Mouse (Mus musculus) midbrain, embryonic 15.5 days (tissue): ENCODE results near the gene Pum3. TPM values are rescaled to one million over a fixed set of nuclear protein-coding genes. Genes with fewer than 3 reads are reported as not detected.

ENCODE experiments used
- ATAC-seq: fragments of 200-750 bp; cut with Nextera tagmentation; replicated peaks from 2 replicates; pipeline ENCODE4 v1.8.0; 2017; ENCODE audit warnings: moderate TSS enrichment
- H3K27ac ChIP-seq: fragments of 300-500 bp; sonication (generic); 2 replicates; pipeline ENCODE4 v1.5.1; 2015; ENCODE audit warnings: mild to moderate bottlenecking, inconsistent platforms
- H3K27me3 ChIP-seq: fragments of 300-500 bp; sonication (generic); replicated peaks from 2 replicates; pipeline ENCODE4 v1.6.1; 2015; ENCODE audit warnings: inconsistent platforms
- H3K36me3 ChIP-seq: fragments of 300-500 bp; sonication (generic); replicated peaks from 2 replicates; pipeline ENCODE4 v1.6.1; 2015; ENCODE audit warnings: inconsistent platforms
- H3K4me1 ChIP-seq: fragments of 300-500 bp; sonication (generic); 2 replicates; pipeline ENCODE4 v1.6.1; 2015; ENCODE audit warnings: inconsistent platforms
- H3K4me2 ChIP-seq: fragments of 300-500 bp; sonication (generic); 2 replicates; pipeline ENCODE4 v1.6.1; 2015; ENCODE audit warnings: inconsistent platforms, mild to moderate bottlenecking, moderate library complexity
- H3K4me3 ChIP-seq: fragments of 300-500 bp; sonication (generic); 2 replicates; pipeline ENCODE4 v1.5.1; 2015; ENCODE audit warnings: mild to moderate bottlenecking, inconsistent platforms
- H3K9ac ChIP-seq: fragments of 300-500 bp; sonication (generic); 2 replicates; pipeline ENCODE4 v1.6.1; 2015; ENCODE audit warnings: mild to moderate bottlenecking, inconsistent platforms
- H3K9me3 ChIP-seq: fragments of 300-500 bp; sonication (generic); 2 replicates; pipeline ENCODE4 v1.6.1; 2016; ENCODE audit warnings: inconsistent platforms
- WGBS: fragments of 180-500 bp; shearing (Covaris S2); methylation state at CpG from one replicate; pipeline ENCODE4 v1.1.7; 2015; ENCODE audit warnings: mixed read lengths; 5-methylcytosine and 5-hydroxymethylcytosine counted together
- polyA plus RNA-seq: library from polyadenylated mRNA; unstranded; fragments of >200 nt; fragmentation: Nextera tagmentation; extraction: Ambion mirVana; gene quantifications from 2 replicates; pipeline ENCODE4 v1.2.1, GENCODE M21; 2015

Pum3 gene
- polyA plus RNA-seq, 1 experiment from 2014 or later = 56.2 TPM

DNA sequence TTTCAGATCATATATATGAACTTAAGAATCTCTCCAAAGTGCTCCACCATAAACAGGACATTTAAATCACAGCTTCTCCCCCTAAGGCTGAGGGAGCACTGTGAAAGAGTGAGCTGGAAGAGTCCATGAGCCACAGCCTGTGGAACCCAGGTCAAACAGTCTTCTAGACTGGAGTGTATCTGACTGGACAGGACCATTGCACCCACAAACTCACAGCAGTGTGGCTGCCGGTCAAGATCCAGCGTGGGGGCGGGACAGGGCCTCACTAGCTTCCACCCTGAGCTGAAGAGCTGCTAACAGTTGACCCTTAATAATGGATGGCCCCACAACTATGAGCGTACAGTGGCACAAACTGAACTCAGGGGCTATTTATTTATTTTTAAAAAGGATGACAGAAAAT, 12.2 kb downstream of the Pum3 start:
- H3K4me2 ChIP-seq = no peak overlapping the region
- 98% methylated on average over 4 of the region's 4 CpGs for WGBS
- H3K36me3 ChIP-seq = peaks cover 46% of the 10 kb centered on the region
- H3K9me3 ChIP-seq = no peaks in the 10 kb centered on the region
- H3K4me3 ChIP-seq = no peak overlapping the region
- H3K27me3 ChIP-seq = no peaks in the 10 kb centered on the region
- no peak overlapping the region for H3K27ac ChIP-seq
- no peak for ATAC-seq
- H3K9ac ChIP-seq = no peak overlapping the region
- no peaks in the 10 kb centered on the region for H3K4me1 ChIP-seq

DNA sequence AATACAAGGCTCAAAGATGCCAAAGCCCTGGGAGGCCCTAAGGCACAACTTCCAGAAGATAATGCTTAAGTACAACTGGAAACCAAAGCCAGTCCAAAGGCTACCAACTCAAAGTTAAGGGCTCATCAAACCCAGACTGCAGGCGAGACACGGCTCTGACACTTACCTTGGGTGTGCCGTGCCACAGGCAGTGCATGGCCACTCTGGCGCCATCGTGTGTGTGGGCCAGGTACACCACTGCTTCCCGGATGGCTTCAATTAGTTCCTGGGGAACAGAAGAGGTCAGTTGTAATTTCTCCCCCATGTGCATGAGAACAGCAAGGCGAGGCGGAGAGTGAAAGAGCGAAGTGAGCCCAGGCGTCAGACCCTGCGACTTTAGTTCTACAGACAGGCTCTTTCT, 13.1 kb downstream of the Pum3 start:
- WGBS = 61% methylated on average over 11 of the region's 11 CpGs
- Histone ChIP-seq H3K4me1 (no peaks in the 10 kb centered on the region), H3K36me3 (peaks cover 47% of the 10 kb centered on the region; the same call in 1 of the 2 replicates), H3K9ac (no peak overlapping the region), H3K27me3 (no peaks in the 10 kb centered on the region), H3K4me2 (no peak overlapping the region), H3K4me3 (no peak overlapping the region), H3K27ac (no peak overlapping the region), H3K9me3 (no peaks in the 10 kb centered on the region)
- ATAC-seq = 0 out of 2 replicates have a peak, but pooled peaks have one; percentile 54

GRCm38 (mm10) chr19:27411340-27411739, 18.3 kb downstream of the Pum3 start:
- Histone ChIP-seq H3K36me3 (peaks cover 26% of the 10 kb centered on the region; the same call in 1 of the 2 replicates), H3K27ac (no peak overlapping the region), H3K4me3 (no peak overlapping the region), H3K27me3 (no peaks in the 10 kb centered on the region), H3K9ac (no peak overlapping the region), H3K4me2 (no peak overlapping the region), H3K9me3 (no peaks in the 10 kb centered on the region), H3K4me1 (no peaks in the 10 kb centered on the region)
- 94% methylated on average over 4 of the region's 4 CpGs for WGBS
- no peak for ATAC-seq

GRCm38 (mm10) chr19:27410751-27411150, 18.9 kb downstream of the Pum3 start:
- 97% methylated on average over 4 of the region's 4 CpGs for WGBS
- H3K4me1 ChIP-seq = no peaks in the 10 kb centered on the region

GRCm38 (mm10) chr19:27409782-27410181, 19.8 kb downstream of the Pum3 start:
- no peak overlapping the region for H3K27ac ChIP-seq
- no peak for ATAC-seq

More at GRCm38 (mm10) chr19:27410751-27411150, 18.9 kb downstream of the Pum3 start:
- Histone ChIP-seq H3K9ac (no peak overlapping the region), H3K4me3 (no peak overlapping the region), H3K27ac (no peak overlapping the region), H3K36me3 (peaks cover 20% of the 10 kb centered on the region; the same call in 1 of the 2 replicates), H3K27me3 (no peaks in the 10 kb centered on the region), H3K4me2 (no peak overlapping the region), H3K9me3 (no peaks in the 10 kb centered on the region)
- no peak for ATAC-seq

GRCm38 (mm10) chr19:27409196-27409595, 20.4 kb downstream of the Pum3 start:
- no peak overlapping the region for H3K4me3 ChIP-seq
- H3K4me1 ChIP-seq = no peaks in the 10 kb centered on the region
- no peak overlapping the region for H3K9ac ChIP-seq
- H3K9me3 ChIP-seq = no peaks in the 10 kb centered on the region
- no peak for ATAC-seq
- no peaks in the 10 kb centered on the region for H3K27me3 ChIP-seq
- no peak overlapping the region for H3K4me2 ChIP-seq
- 97% methylated on average over 4 of the region's 4 CpGs for WGBS
- H3K36me3 ChIP-seq = peaks cover 16% of the 10 kb centered on the region; the same call in 1 of the 2 replicates
- no peak overlapping the region for H3K27ac ChIP-seq

More at GRCm38 (mm10) chr19:27409782-27410181, 19.8 kb downstream of the Pum3 start:
- Histone ChIP-seq H3K36me3 (peaks cover 16% of the 10 kb centered on the region; the same call in 1 of the 2 replicates), H3K4me1 (no peaks in the 10 kb centered on the region), H3K27me3 (no peaks in the 10 kb centered on the region), H3K9me3 (no peaks in the 10 kb centered on the region), H3K4me2 (no peak overlapping the region), H3K9ac (no peak overlapping the region), H3K4me3 (no peak overlapping the region)

DNA sequence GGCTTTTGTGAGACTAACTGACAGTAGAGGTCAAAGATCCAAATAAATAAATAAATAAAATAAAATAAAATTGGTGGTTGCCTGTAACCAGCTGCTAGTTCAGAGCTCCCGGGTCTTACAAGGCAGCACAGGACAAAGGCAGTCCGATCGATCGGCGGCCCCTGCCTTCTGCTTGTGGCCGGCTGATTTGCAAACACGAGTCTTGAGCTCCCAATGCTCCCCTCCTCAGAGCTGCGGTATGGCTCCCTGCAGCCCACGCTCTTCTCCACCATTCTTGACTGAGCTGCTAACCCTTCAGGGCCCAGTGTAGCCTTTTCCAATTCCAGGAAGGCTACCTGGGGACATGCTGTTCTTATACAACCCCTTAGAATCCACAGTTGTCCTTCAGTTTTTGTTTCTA, 31.8 kb downstream of the Pum3 start:
- no peak overlapping the region for H3K27ac ChIP-seq
- WGBS = 71% methylated on average over 9 of the region's 9 CpGs
- H3K4me3 ChIP-seq = no peak overlapping the region
- no peak for ATAC-seq
- peaks cover 22% of the 10 kb centered on the region; the same call in 1 of the 2 replicates for H3K36me3 ChIP-seq
- no peak overlapping the region for H3K9ac ChIP-seq
- H3K27me3 ChIP-seq = no peaks in the 10 kb centered on the region
- H3K4me1 ChIP-seq = no peaks in the 10 kb centered on the region
- H3K4me2 ChIP-seq = no peak overlapping the region
- no peaks in the 10 kb centered on the region for H3K9me3 ChIP-seq

DNA sequence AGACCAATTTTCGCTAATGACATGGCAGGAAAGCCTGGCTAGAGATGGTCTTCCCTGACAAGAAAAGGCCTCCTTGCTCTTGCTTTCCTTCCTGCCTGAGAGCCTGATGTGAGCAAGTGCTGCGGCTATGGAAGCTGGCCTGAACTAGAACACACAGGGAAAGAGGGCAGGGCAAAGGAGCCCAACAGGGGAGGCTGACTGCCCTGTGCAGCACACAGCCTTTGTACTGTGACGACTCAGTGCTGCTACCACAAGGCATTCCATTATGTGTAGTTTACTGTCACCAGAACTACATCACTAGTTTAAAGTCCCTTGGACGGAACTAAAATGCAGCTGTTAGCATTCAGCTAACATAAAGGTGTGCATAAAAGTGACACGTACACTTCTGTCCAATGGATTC, 32.4 kb downstream of the Pum3 start:
- no peak for ATAC-seq
- H3K4me1 ChIP-seq = no peaks in the 10 kb centered on the region
- no peak overlapping the region for H3K9ac ChIP-seq
- H3K36me3 ChIP-seq = peaks cover 22% of the 10 kb centered on the region; the same call in 1 of the 2 replicates
- no peaks in the 10 kb centered on the region for H3K9me3 ChIP-seq
- no peak overlapping the region for H3K4me3 ChIP-seq
- H3K4me2 ChIP-seq = no peak overlapping the region
- no peak overlapping the region for H3K27ac ChIP-seq
- no peaks in the 10 kb centered on the region for H3K27me3 ChIP-seq
- WGBS = 80% methylated on average over 5 of the region's 5 CpGs

GRCm38 (mm10) chr19:27396719-27397118, 32.9 kb downstream of the Pum3 start:
- Histone ChIP-seq H3K4me1 (no peaks in the 10 kb centered on the region), H3K9ac (no peak overlapping the region), H3K4me3 (no peak overlapping the region), H3K4me2 (no peak overlapping the region), H3K9me3 (no peaks in the 10 kb centered on the region), H3K27me3 (no peaks in the 10 kb centered on the region), H3K27ac (no peak overlapping the region), H3K36me3 (peaks cover 22% of the 10 kb centered on the region; the same call in 1 of the 2 replicates)
- no peak for ATAC-seq
- 53% methylated on average over 2 of the region's 2 CpGs for WGBS

DNA sequence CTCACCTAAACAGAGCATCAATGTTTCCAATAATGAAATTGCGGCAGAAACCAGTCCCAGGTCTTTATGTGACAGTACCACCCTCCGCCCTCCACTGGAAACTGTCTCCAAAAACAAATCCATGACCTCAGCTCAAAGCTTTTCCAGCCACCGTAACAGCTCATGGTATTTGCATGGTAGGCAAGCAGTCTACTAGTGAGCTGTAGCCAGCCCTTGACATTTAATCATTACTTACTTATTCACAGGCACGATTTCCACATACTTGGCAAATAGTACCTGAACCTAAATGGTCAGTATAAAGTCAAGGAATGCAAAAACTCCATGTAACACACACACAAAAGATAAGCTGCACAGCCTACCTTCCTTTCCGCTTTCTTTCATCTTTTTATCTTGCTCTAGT, 33.7 kb downstream of the Pum3 start:
- ATAC-seq = no peak
- Histone ChIP-seq H3K4me3 (no peak overlapping the region), H3K9ac (no peak overlapping the region), H3K27me3 (no peaks in the 10 kb centered on the region), H3K9me3 (no peaks in the 10 kb centered on the region), H3K36me3 (peaks cover 22% of the 10 kb centered on the region; the same call in 1 of the 2 replicates), H3K4me2 (no peak overlapping the region), H3K27ac (no peak overlapping the region), H3K4me1 (no peaks in the 10 kb centered on the region)
- WGBS = 92% methylated on average over 5 of the region's 5 CpGs

DNA sequence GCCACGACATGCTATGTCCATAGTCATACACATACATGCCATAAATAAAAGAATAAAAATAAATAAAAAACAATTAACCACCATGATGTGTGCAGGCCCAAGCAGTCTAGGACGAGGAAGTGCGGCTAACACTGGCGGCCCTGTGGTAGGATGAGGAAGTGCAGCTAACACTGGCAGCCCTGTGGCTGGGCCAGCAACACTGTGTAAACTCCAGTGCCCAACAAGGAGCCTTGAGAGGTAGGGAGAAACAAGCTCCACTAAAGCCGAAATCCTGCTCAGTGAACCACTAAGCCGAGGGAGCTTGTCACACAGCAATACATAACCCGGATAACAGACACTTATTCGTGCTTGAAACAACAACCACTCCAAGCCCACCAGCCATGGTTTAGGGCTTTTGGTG, 34.1 kb downstream of the Pum3 start:
- H3K4me3 ChIP-seq = no peak overlapping the region
- WGBS = 89% methylated on average over 8 of the region's 8 CpGs
- H3K9me3 ChIP-seq = no peaks in the 10 kb centered on the region
- no peaks in the 10 kb centered on the region for H3K4me1 ChIP-seq
- no peak overlapping the region for H3K9ac ChIP-seq
- H3K36me3 ChIP-seq = peaks cover 22% of the 10 kb centered on the region; the same call in 1 of the 2 replicates
- no peak overlapping the region for H3K4me2 ChIP-seq
- H3K27me3 ChIP-seq = no peaks in the 10 kb centered on the region
- 0 out of 2 replicates have a peak, but pooled peaks have one; percentile 33 for ATAC-seq
- no peak overlapping the region for H3K27ac ChIP-seq

DNA sequence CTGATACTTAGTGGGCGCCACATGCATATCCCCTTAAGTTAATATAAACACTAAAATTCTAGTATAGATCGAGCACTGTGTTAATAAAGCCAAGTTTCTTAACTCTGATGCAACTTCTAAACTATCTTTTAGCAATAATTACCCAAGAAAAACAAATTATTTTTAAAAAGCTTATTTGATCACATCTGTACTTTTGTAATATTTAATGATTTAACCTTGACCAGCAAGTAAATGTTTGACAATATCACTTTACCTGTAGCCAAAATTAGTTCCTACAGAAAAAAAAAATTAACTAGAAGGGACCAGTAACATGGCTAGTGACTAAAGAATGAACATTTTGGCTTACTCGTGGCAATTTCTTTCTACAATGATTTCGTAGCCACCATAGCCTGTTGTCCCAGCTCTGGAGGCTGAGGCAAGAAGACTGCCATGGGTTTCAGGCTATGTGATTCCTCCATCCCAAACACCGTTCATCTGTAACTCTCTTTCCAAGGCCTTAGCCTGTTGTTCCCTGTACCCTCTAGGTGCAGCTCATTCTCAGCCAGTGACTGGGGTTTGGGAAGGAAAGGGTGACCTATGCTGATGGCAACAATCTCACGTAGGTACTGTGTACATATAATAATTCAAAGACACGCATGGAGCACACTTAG, 35.2 kb downstream of the Pum3 start:
- WGBS = 97% methylated on average over 7 of the region's 7 CpGs
- Histone ChIP-seq H3K4me2 (no peak overlapping the region), H3K36me3 (peaks cover 26% of the 10 kb centered on the region; the same call in 1 of the 2 replicates), H3K27me3 (no peaks in the 10 kb centered on the region), H3K9me3 (no peaks in the 10 kb centered on the region), H3K4me1 (no peaks in the 10 kb centered on the region), H3K9ac (no peak overlapping the region), H3K27ac (no peak overlapping the region), H3K4me3 (no peak overlapping the region)
- ATAC-seq = no peak

- H3K27ac ChIP-seq = no peak overlapping the region
- no peak for ATAC-seq
- no peaks in the 10 kb centered on the region for H3K27me3 ChIP-seq
- peaks cover 16% of the 10 kb centered on the region; the same call in 1 of the 2 replicates for H3K36me3 ChIP-seq
- H3K4me1 ChIP-seq = no peaks in the 10 kb centered on the region
- H3K9ac ChIP-seq = no peak overlapping the region
- no peak overlapping the region for H3K4me2 ChIP-seq
- 85% methylated on average over 2 of the region's 2 CpGs for WGBS
- no peak overlapping the region for H3K4me3 ChIP-seq
- H3K9me3 ChIP-seq = no peaks in the 10 kb centered on the region
Measured at GRCm38 (mm10) chr19:27392431-27392830, 37.2 kb downstream of the Pum3 start.
